Mouse (Mus musculus) intestine, embryonic 15.5 days (tissue): ENCODE measurements around the gene Polm. TPM values are rescaled to one million over a fixed set of nuclear protein-coding genes. Genes with fewer than 3 reads are reported as not detected.

Source experiments
- ATAC-seq: fragments of 200-750 bp; cut with Nextera tagmentation; 2 replicates; pipeline ENCODE4 v1.8.0; 2017; ENCODE audit warnings: moderate TSS enrichment, moderate library complexity
- H3K27ac ChIP-seq: fragments of 300-500 bp; sonication (generic); 2 replicates; pipeline ENCODE4 v1.5.1; 2015; ENCODE audit warnings: mild to moderate bottlenecking, inconsistent platforms
- H3K27me3 ChIP-seq: fragments of 300-500 bp; sonication (generic); replicated peaks from 2 replicates; pipeline ENCODE4 v1.6.1; 2015; ENCODE audit warnings: inconsistent platforms
- H3K36me3 ChIP-seq: fragments of 300-500 bp; sonication (generic); 2 replicates; pipeline ENCODE4 v1.6.1; 2015; ENCODE audit warnings: inconsistent platforms
- H3K4me1 ChIP-seq: fragments of 300-500 bp; sonication (generic); replicated peaks from 2 replicates; pipeline ENCODE4 v1.6.1; 2015; ENCODE audit warnings: inconsistent platforms
- H3K4me2 ChIP-seq: fragments of 300-500 bp; sonication (generic); replicated peaks from 2 replicates; pipeline ENCODE4 v1.6.1; 2015; ENCODE audit warnings: mild to moderate bottlenecking, inconsistent platforms
- H3K4me3 ChIP-seq: fragments of 300-500 bp; sonication (generic); replicated peaks from 2 replicates; pipeline ENCODE4 v1.5.1; 2015; ENCODE audit warnings: inconsistent platforms
- H3K9ac ChIP-seq: fragments of 300-500 bp; sonication (generic); 2 replicates; pipeline ENCODE4 v1.6.1; 2015; ENCODE audit warnings: inconsistent platforms
- H3K9me3 ChIP-seq: fragments of 300-500 bp; sonication (generic); 2 replicates; pipeline ENCODE4 v1.6.1; 2016; ENCODE audit warnings: inconsistent platforms
- WGBS: fragments of 180-500 bp; shearing (Covaris S2); methylation state at CpG from one replicate; pipeline ENCODE4 v1.1.7; 2015; 5-methylcytosine and 5-hydroxymethylcytosine counted together
- polyA plus RNA-seq: library from polyadenylated mRNA; unstranded; fragments of >200 nt; fragmentation: Nextera tagmentation; extraction: Ambion mirVana; gene quantifications from 2 replicates; pipeline ENCODE4 v1.2.1, GENCODE M21; 2015

The Polm gene
- polyA plus RNA-seq, result 11.4 TPM in 2 replicates

DNA sequence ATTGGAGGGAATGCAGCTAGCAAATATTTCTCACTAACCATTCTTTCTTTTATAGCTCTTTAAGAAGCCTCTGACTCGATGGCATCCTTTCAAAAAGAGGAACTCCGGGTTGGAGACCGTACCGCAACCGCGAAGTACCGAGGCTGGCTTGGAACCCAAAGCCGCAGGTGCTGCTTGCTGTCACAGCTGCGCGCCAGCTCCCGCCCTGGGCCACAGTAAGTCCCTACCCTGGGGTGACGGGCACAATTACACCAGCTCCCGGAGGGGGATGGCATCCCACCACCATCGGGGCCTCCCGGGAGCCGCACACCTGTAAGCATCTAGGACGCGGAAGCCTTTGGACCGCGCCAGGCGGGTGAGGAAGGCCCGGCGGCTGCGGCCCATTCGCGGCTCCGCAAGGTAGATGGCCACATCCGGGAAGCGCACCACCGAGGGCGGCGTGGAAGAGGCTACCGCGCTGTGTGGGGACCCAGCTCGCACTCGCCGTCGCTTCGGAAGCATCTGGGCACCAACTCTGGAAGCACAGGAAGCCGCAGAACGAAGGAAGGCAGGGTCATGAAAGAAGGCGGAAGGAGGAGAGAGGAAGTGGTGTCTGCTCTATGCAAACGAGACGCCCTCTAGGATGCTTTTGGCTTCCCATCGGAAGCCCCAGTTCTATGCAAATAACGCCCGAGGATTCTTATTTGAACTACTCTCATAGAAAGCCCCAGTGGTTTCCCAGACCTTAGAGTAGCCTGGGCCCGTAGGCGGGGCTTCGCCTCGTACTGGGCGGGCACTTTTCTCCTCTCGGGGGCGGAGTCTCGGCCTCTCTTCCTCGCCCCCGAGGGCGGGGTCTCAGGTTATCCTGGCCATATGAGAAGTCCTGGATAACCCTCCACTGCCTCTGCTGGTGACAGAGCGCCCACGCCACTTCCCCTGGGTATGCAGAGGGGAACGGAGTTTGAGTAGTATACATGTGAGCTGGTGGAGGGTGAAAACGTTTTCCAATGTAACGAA, at the start of gene Polm:
Polm (minus strand) TSS at position 766 of the 996 bp plus-strand sequence.
- Histone ChIP-seq H3K36me3 (peaks cover 9% of the 10 kb centered on the region; the same call in 1 of the 2 replicates), H3K4me2 (peak within 1 kb of the TSS; percentile 86), H3K4me3 (peak within 1 kb of the TSS; percentile 72), H3K9ac (peak within 1 kb of the TSS; percentile 82), H3K27me3 (no peaks in the 10 kb centered on the region), H3K27ac (peak within 1 kb of the TSS; percentile 87), H3K9me3 (no peaks in the 10 kb centered on the region), H3K4me1 (0 out of 2 replicates have a peak, but pooled peaks cover 2% of the 10 kb centered on the region)
- ATAC-seq, result peak; percentile 99
- WGBS, result under 1% methylated on average over 63 of the region's 63 CpGs

GRCm38 (mm10) chr11:5887250-5887649, 49.4 kb upstream of the Polm start:
- 62% methylated on average over 5 of the region's 5 CpGs for WGBS
- Histone ChIP-seq H3K27me3 (no peaks in the 10 kb centered on the region), H3K9me3 (no peaks in the 10 kb centered on the region), H3K4me1 (peaks cover 17% of the 10 kb centered on the region), H3K9ac (no peak overlapping the region), H3K36me3 (no peaks in the 10 kb centered on the region), H3K27ac (no peak overlapping the region), H3K4me2 (no peak overlapping the region), H3K4me3 (no peak overlapping the region)
- ATAC-seq, result no peak

DNA sequence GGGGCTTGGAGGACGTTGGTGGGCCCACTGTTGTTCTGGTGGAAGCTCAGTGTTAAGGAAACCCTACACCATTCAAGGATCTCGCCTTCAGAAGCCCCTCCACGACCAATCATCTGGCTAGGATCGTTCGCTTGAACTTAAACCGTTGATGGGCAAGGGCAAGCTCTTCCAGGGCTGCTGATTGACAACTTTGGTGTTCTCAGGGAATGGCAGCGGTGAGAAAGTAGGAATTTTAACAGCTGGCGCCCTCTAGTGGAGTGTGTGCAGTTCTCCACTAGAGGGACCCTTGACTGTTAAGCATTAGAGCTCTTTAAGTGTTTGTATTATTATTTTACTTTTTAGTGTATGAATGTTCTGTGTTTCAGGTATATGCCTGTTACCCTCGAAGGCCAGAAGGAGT, 48.4 kb upstream of the Polm start:
- Histone ChIP-seq H3K4me2 (no peak overlapping the region), H3K4me3 (no peak overlapping the region), H3K27ac (no peak overlapping the region), H3K36me3 (no peaks in the 10 kb centered on the region), H3K27me3 (no peaks in the 10 kb centered on the region), H3K4me1 (0 out of 2 replicates have a peak, but pooled peaks cover 8% of the 10 kb centered on the region), H3K9ac (no peak overlapping the region), H3K9me3 (no peaks in the 10 kb centered on the region)
- WGBS, result 19% methylated on average over 9 of the region's 9 CpGs
- no peak for ATAC-seq

DNA sequence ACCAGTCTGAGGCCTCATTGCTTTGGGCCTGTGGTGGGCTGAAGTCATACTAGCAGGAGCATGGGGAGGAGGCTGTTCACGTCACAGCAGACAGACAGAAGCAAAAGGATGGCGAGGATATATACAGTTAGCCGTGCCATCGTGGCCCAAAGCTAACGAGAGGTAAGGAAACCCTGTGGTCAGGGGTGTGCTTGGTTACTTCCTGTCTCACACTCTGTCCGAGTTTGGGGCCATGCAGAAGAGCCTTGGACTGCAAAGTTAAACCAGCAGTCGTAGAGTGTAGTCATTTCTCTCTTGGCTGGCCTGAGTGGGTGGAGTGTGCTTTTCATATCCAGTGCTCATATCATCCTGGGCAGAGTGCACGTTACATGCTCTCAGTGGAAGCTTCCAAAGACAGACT, 44.7 kb upstream of the Polm start:
- H3K27me3 ChIP-seq, result no peaks in the 10 kb centered on the region
- H3K36me3 ChIP-seq, result no peaks in the 10 kb centered on the region
- WGBS, result 73% methylated on average over 8 of the region's 8 CpGs
- no peak overlapping the region for H3K9ac ChIP-seq
- no peak overlapping the region for H3K4me3 ChIP-seq
- no peaks in the 10 kb centered on the region for H3K9me3 ChIP-seq
- ATAC-seq, result no peak
- no peak overlapping the region for H3K4me2 ChIP-seq
- H3K4me1 ChIP-seq, result peaks cover 3% of the 10 kb centered on the region; the same call in 1 of the 2 replicates
- no peak overlapping the region for H3K27ac ChIP-seq

DNA sequence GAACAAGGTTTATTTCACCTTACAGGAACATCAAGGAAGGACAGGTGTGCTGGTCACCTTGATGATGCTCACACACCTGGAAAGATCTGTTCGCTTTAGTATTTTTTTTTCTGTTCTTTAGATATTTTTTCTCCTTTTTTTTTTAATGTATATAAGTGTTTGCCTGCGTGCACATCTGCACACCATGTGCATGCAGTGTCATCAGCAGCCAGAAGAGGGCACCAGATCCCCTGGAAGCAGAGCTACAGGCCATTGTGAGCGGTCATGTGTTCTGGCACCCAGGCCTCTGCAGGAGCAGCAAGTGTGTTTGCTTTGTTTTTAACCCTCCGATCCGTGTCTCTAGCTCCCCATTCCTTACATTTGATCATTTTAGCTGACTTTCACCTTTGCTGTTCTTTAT, 42.1 kb upstream of the Polm start:
- 67% methylated on average over 5 of the region's 5 CpGs for WGBS

DNA sequence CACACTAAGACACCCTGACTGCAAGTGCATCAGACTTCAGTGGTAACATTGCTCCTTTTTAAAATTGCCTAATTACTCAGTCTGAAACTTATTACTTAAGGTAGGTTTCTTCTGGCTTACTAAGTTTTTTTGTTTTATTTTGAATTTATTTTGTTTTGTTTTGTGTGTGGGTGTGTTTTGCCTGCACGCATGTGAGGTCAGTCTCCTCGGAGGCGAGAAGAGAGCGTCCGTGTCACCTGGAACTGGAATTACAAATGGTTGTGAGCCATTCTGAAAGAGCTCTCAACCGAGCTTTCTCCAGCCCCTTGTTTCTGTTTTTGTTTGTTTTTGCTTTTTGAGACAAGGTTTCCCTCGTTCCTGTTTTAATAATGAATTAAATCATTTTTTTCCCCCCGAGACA, 40.8 kb upstream of the Polm start:
- no peaks in the 10 kb centered on the region for H3K9me3 ChIP-seq
- peak overlapping the region; percentile 55 for H3K4me3 ChIP-seq
- no peak for ATAC-seq
- H3K4me2 ChIP-seq, result peak overlapping the region; percentile 79
- peaks cover 13% of the 10 kb centered on the region for H3K36me3 ChIP-seq
- 41% methylated on average over 8 of the region's 8 CpGs for WGBS
- no peaks in the 10 kb centered on the region for H3K27me3 ChIP-seq
- peaks cover 18% of the 10 kb centered on the region for H3K4me1 ChIP-seq
- peak overlapping the region; percentile 53 for H3K9ac ChIP-seq
- peak overlapping the region; percentile 85 for H3K27ac ChIP-seq

More for the DNA sequence above, 42.1 kb upstream of the Polm start:
- Histone ChIP-seq H3K9me3 (no peaks in the 10 kb centered on the region), H3K4me1 (peaks cover 18% of the 10 kb centered on the region), H3K9ac (no peak overlapping the region), H3K4me3 (no peak overlapping the region), H3K27ac (no peak overlapping the region), H3K36me3 (peaks cover 4% of the 10 kb centered on the region; the same call in 1 of the 2 replicates), H3K27me3 (no peaks in the 10 kb centered on the region), H3K4me2 (no peak overlapping the region)
- no peak for ATAC-seq

GRCm38 (mm10) chr11:5877921-5878526, 40.2 kb upstream of the Polm start, which contains the start of gene Pold2:
TSS of gene Pold2 (minus strand) at chr11:5878292.
- Histone ChIP-seq H3K9me3 (no peaks in the 10 kb centered on the region), H3K4me2 (peak within 1 kb of the TSS; percentile 79), H3K27ac (peak within 1 kb of the TSS; percentile 85), H3K36me3 (peaks cover 19% of the 10 kb centered on the region), H3K4me3 (peak within 1 kb of the TSS; percentile 55), H3K4me1 (peaks cover 18% of the 10 kb centered on the region), H3K9ac (peak within 1 kb of the TSS; percentile 66), H3K27me3 (no peaks in the 10 kb centered on the region)
- under 1% methylated on average over 52 of the region's 52 CpGs for WGBS
- ATAC-seq, result peak; percentile 99

DNA sequence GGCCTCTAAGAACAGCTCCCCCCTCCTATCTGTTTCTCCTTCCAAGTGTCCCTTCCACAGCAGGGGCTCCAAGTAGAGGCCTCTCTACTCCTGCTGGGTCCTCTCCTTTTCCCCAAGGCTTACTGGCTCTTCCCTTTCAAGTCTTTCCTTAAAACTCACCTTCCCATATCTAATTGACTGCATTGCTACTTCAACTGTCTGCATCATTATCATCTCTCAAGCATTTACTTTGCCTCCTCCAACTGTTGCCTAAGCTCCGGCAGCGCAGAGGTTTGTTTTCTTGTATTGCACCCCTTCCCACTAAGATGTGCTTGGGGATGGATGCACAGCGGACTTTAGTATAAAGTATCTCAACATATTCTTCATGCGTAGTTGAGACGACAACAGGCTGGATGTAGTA, 39.6 kb upstream of the Polm start:
- H3K4me1 ChIP-seq, result peaks cover 18% of the 10 kb centered on the region
- 1% methylated on average over 5 of the region's 5 CpGs for WGBS
- H3K27me3 ChIP-seq, result no peaks in the 10 kb centered on the region
- H3K9me3 ChIP-seq, result no peaks in the 10 kb centered on the region
- H3K9ac ChIP-seq, result peak overlapping the region; percentile 66
- ATAC-seq, result no peak
- H3K27ac ChIP-seq, result no peak overlapping the region
- H3K4me2 ChIP-seq, result peak overlapping the region; percentile 79
- peaks cover 23% of the 10 kb centered on the region for H3K36me3 ChIP-seq
- H3K4me3 ChIP-seq, result peak overlapping the region; percentile 55

DNA sequence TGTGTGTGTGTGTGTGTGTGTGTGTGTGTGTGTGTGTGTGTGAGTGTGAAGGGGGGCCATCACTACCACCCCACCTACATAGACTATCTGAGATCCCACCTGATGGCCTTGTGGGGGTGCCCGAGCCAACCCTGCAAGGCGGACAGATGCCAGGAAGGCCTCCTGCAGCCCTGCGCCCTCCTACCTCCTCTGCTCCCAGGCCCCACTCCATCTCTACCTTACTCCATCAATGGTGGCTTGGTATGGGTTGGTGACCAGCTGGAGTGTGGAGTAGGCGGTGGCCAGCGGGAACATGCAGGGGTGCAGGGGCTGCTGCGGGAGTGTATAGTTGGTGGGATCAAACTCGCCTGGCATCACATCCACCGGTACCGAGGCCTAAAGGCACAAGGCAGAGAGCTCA, 35.4 kb upstream of the Polm start:
- H3K36me3 ChIP-seq, result peaks cover 32% of the 10 kb centered on the region
- H3K27me3 ChIP-seq, result no peaks in the 10 kb centered on the region
- H3K4me3 ChIP-seq, result no peak overlapping the region
- H3K9ac ChIP-seq, result no peak overlapping the region
- WGBS, result 98% methylated on average over 9 of the region's 9 CpGs
- no peaks in the 10 kb centered on the region for H3K9me3 ChIP-seq
- no peak overlapping the region for H3K27ac ChIP-seq
- ATAC-seq, result no peak
- H3K4me1 ChIP-seq, result peaks cover 15% of the 10 kb centered on the region
- H3K4me2 ChIP-seq, result no peak overlapping the region

DNA sequence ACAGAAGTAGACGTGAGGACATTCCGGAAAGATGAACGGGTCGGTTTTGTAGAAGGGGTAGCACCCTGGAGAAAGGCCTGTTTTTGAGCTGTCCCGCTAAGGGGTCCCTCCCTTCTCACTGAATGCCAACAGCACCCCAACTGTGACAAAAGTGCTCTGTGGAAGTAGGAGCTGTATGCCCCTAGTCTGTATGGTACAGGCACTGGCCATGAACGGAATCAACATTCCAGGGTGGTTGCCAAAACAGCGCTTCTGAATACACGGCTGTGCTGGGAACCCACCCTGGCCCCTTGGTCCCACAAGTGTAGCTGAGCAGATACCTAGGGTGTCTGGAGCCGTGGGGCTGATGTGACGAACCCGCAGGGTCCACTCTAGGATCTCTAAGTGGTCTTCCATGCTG, 34.9 kb upstream of the Polm start:
- no peaks in the 10 kb centered on the region for H3K9me3 ChIP-seq
- H3K36me3 ChIP-seq, result peaks cover 32% of the 10 kb centered on the region
- H3K9ac ChIP-seq, result no peak overlapping the region
- H3K4me2 ChIP-seq, result no peak overlapping the region
- H3K4me1 ChIP-seq, result peaks cover 15% of the 10 kb centered on the region
- no peak overlapping the region for H3K27ac ChIP-seq
- ATAC-seq, result no peak
- H3K4me3 ChIP-seq, result no peak overlapping the region
- 88% methylated on average over 11 of the region's 11 CpGs for WGBS
- no peaks in the 10 kb centered on the region for H3K27me3 ChIP-seq

DNA sequence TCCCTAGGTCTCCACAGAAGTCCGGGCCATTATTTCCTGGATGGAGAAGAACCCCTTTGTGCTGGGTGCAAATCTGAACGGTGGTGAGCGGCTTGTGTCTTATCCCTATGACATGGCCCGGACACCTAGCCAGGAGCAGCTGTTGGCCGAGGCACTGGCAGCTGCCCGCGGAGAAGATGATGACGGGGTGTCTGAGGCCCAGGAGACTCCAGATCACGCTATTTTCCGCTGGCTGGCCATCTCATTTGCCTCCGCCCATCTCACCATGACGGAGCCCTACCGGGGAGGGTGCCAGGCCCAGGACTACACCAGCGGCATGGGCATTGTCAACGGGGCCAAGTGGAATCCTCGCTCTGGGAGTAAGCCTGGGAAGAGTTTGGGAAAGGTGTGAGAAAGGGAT, 32.3 kb upstream of the Polm start:
- no peak overlapping the region for H3K9ac ChIP-seq
- H3K4me3 ChIP-seq, result no peak overlapping the region
- no peak for ATAC-seq
- no peaks in the 10 kb centered on the region for H3K27me3 ChIP-seq
- H3K27ac ChIP-seq, result no peak overlapping the region
- H3K36me3 ChIP-seq, result peaks cover 28% of the 10 kb centered on the region
- H3K9me3 ChIP-seq, result no peaks in the 10 kb centered on the region
- H3K4me1 ChIP-seq, result no peaks in the 10 kb centered on the region
- 89% methylated on average over 16 of the region's 16 CpGs for WGBS
- H3K4me2 ChIP-seq, result no peak overlapping the region

- H3K27ac ChIP-seq, result no peak overlapping the region
- no peak for ATAC-seq
- no peak overlapping the region for H3K4me2 ChIP-seq
- no peak overlapping the region for H3K4me3 ChIP-seq
- H3K9me3 ChIP-seq, result no peaks in the 10 kb centered on the region
- H3K27me3 ChIP-seq, result no peaks in the 10 kb centered on the region
- H3K36me3 ChIP-seq, result peaks cover 24% of the 10 kb centered on the region
- no peaks in the 10 kb centered on the region for H3K4me1 ChIP-seq
- WGBS, result 91% methylated on average over 16 of the region's 16 CpGs
- no peak overlapping the region for H3K9ac ChIP-seq
Observed at GRCm38 (mm10) chr11:5869331-5869730, 31.5 kb upstream of the Polm start.
